Mouse (Mus musculus) embryonic fibroblast, embryonic 13.5 days (primary cell): ENCODE data around the gene Trim66.

Source experiments
- CTCF ChIP-seq: IDR thresholded peaks from 2 replicates; pipeline ENCODE4 v1.5.1; 2011; ENCODE audit warnings: mild to moderate bottlenecking, control low read depth, low read length, moderate library complexity, borderline replicate concordance; ENCODE audit not compliant: insufficient read depth
- POLR2A ChIP-seq: IDR thresholded peaks from 2 replicates; pipeline ENCODE4 v1.6.1; 2011; ENCODE audit warnings: low read depth, mild to moderate bottlenecking, control low read depth, low read length, moderate library complexity

DNA sequence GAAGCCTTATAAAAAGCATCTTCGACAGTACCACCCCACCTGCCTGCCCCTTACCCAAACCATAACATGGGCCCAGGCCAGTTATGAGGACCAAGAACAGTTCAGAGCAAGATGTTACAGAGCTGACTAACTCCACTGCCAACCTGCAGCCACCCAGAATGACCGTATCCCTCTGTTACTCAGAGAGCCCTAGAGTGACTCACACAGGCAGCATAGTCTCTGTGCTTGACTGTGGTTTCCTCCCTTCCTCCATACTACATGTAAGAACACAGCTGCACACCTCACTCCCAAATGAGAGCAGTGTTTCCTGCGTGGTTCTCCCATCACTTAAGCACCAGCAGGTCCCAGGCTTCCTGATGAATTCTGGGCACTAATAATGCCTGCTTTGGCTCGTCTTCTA, 37.2 kb downstream of the Trim66 start:
- no peak for TF ChIP-seq CTCF
- no peak for TF ChIP-seq POLR2A
